Mouse (Mus musculus) 3134 (cell line): ENCODE data around the gene Sh3bgr.

Source experiments
- DNase-seq: peaks from one replicate; pipeline ENCODE4 v3.0.0-alpha.2; 2011; ENCODE audit warnings: low spot score; ENCODE audit not compliant: insufficient read length; ENCODE audit errors: extremely low read depth

The Sh3bgr gene

DNA sequence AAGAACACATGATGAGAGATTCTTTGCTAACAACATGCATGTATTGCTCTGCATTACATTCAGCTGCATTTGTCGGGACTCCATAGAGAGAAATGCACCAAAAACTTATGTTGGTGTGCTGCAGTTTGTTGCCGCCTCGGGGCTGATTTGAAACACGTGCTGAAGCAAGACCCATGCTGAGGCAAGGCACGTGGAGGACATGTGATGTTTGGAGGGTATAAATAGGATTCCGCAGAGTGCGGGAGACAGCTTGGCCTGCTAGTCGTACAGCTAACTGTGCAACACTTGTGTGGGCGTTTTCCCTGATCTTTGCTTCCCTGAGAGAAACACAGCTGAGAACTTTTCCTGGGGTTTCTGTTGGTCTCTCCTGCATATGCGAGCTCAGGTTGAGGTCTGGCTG is 9.5 kb downstream of the Sh3bgr start:
- DNase-seq, result no peak

DNA sequence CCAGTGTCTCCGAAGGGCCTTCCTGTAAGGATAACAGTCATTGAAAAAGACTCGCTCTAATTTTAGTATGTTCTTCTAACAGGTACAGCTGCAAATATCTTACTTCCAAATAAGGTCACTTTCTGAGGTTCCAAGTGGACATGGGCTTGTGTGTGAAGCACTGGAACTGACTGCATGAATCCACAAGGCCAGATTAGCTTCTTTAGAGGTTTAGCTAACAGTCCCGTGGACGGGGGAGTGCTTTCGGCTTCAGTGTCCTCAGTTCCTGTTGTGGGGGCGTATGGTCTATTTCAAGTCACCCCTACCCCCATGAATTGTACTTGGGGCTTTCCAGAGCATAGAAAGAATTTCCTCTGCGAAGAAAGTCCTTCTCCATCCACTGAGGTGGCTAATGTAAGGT is 10.6 kb downstream of the Sh3bgr start:
- no peak for DNase-seq

DNA sequence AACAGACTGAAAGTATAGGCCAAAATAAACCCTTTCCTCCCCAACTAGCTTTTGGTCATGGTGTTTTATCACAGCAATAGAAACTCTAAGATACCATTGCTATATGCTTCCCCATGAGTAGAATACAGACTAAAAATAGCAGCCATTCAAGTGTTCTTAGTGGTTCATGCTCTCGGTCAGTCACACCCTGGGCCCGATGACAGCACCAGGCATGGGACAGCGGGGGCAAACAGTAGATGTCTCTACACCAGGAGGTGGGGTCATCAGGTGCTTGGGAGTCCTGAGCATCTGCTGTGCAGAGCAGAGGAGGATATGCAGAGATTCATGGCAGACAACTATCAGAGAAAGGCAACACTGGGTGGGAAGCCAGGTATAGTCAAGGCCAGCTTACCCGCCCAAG is 12.8 kb downstream of the Sh3bgr start:
- DNase-seq, result no peak

DNA sequence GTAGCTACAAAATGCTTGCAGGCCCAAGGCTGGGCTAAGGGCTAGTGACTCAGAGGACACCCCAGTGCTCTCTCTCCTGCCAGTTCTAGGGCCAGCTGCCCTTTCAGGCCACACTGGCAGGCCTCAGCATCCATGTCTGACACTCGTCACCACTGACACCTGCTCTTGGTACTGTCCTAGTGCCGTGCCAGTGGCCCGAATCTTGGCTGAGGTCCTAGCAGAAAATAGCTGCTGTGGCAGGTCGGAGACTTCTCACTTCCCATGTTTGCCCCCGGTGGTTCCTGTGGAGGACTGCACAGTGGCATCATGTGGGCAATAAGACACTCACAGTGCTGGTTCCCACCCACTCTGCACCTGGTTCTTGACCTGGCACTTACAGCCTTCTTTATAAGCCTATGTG is 21.2 kb downstream of the Sh3bgr start:
- DNase-seq, result no peak

DNA sequence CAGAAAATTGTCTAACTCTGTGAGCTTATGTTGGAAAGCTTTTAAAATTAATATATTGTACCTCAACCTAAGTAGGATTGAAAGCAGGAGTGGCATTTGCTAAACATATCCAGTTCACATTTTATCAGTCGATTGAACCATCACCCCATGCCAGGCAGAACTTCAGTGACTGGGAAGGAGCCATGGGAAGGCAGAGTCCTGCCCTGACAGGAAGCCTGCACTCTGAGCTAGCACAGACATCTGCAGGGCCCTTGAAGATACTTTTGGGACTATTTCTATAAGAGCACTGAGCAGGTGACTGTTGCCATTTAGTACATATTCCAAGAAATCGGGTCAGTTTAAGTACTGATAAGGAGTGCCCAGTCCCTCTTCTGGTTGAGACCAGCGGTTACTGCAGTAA is 21.7 kb downstream of the Sh3bgr start:
- DNase-seq, result no peak

DNA sequence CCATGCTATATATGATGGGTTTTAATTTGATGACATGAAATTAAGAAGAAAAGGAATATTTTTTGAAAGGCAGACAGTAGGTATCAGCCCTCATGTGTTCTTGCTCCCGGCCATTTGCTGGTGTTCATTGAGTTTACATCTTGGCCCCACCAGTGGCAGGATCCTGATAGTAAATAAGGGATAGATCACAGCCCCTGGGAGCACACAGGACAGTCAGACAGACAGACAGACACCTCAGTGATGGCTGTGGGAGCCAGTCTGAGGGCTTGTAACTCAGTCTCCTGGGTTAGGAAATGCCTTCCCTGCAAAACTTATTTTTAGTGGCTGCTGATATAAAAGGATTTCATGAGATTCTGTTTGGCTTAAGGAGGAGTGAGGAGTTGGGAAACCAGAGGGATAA is 22.2 kb downstream of the Sh3bgr start:
- no peak for DNase-seq

DNA sequence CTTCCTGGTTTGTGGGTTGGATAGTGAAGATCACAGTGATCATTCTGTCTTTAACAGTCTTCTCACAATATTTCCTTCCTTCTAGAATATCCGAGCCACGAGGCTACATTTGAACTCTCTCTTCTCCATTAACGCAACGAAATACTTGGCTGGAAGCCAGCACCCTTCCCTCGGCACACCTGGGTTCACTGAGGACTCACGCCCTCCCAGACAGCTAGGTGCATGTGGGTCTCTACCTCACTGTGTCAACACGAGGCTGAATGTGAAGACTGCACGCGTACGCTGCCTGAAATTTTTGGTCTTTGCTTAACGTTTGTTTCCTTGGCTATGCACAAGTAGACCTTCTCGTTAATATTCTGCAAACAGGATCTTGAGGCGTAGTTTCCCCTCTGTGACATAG is 28.2 kb downstream of the Sh3bgr start:
- no peak for DNase-seq

DNA sequence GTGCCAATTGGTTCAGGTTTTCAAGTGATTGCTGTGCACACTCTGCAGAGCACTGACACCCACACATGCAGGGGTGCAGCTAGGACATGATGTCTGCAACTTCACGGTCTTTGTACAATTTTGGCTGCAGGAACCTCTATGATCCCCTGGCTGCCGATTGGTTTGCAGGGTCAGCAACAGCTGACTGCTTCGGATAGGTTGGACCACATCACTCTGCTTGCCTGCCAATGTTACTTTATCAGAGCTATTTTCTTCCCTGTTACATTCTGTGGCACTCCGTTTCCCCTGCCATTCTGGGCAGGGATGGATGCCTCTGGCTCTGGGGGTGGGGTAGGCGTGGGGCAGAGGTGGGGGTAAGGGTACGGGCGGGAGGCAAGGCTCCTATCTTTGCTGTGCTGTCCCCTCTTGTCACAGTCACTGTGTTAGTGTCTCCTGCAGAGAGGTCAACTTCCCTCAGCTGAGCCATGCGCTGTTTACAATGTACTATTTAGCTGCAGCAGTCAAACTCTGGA is 28.9 kb downstream of the Sh3bgr start:
- DNase-seq, result no peak

DNA sequence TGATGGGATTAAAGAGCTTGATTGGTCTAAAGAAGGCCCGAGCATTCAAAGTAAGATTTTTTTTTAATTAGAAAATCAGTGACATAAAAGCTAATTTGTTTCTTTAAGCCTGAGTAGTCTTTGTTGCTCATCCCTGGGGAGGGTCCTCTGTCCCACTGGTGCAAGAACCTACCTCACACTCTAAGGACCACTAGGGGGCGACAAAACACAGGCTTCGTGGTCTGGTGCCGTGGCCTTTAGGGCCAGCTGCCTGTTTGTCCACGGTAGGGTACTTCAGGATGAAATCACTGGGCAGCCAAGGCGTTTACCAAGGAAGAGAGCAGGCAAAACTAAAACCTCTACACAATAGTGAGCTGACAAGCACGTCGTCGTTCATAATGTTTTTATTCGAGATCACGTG is 30.2 kb downstream of the Sh3bgr start:
- peak; percentile 11 for DNase-seq

DNA sequence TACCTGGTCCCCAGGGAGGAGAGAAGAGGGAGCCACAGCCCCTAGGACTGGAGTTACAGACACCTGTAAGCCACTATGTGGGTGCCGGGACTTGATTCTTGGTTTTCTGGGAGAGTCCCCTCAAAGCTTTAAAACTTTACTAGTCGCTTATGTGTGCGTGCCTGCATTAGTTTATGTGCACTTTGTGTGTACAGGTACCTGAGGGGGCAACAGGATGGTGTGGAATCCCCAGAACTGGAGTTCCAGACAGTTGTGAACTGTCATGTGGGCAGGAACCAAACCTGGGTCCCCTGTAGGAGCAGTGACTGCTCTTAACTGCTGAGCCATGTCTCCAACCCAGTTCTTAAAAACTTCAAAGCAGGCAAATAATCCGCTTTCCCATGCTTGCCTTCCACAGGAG is 31.0 kb downstream of the Sh3bgr start:
- no peak for DNase-seq

DNA sequence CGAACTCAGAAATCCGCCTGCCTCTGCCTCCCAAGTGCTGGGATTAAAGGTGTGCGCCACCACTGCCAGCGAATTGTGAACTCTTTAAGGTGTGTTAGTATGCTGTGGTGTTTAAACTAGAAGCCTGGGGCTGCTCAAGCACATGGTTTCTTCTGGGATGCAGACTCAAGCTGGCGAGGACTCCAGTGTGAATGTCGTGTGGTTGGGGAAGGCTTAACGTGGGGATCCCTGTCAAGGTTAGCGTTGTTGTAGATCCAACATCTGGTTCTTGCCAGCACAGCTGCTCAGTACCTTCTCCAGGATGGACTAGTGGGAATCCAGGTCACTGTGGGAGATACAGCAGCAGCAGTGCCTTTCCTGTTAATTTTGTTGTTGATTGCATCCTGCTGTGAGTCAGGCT is 31.7 kb downstream of the Sh3bgr start:
- no peak for DNase-seq

DNA sequence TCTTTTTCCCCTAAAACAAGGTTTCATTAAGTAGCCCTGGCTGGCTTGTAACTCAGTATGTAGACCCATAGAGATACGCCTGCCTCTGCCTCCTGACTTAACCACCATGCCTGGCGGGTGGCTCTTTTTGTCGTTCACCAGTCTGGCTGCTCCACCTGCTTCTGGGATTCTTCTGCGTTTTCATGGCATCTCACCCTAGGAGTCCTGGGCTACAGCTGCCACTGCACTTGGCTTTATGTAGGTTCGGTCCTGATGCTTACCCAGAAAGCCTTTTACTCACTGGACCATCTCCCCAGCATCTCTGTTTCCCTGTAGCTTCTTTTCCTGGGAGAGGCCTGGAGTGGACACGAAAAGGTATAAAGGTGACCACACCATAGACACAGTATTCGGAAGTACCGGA is 33.7 kb downstream of the Sh3bgr start:
- no peak for DNase-seq

DNA sequence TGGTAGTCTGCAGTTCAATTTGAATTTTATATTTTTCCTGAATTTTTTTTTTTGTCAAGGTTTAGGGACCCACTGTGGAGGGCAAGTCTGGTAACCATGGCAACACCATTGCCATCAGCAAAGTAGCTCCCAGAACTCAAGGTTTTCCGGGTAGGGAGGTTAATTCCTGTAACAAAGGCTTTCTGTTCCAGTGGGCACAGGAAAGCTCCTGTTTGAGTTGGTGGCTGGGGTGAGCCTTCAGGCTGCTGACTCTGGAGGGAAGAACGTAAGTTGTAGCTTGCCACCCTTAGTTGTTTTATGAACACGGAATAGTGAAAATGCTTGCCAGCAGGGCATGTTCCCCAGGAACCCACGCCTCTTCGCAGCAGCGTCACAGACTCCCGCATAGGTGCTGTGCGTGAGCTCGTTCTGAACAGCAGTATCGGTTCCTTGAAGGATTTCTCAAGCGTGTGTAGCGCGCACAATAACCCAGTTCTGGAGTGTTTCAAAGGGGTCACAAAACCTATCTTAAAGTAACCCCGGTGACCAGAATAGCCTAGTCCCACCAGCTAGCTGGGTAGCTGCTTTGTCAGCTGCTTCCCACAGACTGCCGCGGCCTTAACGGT is 35.2 kb downstream of the Sh3bgr start, which contains the start of gene B3galt5:
B3galt5 (plus strand) TSS at position 436 of the 605 bp plus-strand sequence.
- no peak for DNase-seq

DNA sequence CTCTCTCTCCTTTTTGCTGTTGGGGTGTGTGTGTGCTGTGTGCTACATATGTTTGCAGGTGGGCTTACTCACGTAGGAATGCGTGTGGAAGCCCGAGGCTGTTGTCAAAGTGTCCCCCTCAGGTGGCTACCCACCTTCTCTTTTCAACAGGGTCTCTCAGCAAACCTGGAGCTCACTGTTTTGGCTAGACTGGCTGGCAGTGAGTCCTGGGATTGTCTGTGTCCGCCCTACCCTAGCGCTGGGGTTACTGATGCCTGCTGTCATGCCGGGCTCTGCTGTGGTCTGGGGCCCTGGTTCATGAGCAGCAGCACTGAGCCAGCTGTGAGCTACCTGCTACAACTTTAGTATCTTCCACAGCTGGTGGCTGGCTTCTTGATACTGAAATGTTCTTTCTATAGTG is 44.2 kb downstream of the Sh3bgr start:
- DNase-seq, result no peak

DNA sequence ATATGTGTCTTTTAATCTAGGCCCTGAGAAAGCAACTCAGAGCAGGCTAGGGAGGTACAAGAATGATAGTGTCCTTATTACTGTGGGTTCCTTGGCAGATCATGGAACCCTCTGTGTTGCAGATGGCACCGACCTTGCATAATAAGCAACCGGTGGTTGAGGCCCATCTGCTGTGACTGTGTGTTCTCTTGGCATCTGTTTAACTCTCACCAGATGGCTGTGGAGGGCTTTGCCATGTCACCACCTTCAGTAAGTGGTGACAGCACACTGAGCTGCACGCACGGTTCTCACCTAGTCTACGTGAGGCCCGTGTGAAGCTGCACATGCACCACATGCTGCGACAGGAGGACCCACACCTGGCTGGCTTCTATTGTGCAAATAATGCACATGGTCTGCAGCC is 49.4 kb downstream of the Sh3bgr start:
- no peak for DNase-seq

DNA sequence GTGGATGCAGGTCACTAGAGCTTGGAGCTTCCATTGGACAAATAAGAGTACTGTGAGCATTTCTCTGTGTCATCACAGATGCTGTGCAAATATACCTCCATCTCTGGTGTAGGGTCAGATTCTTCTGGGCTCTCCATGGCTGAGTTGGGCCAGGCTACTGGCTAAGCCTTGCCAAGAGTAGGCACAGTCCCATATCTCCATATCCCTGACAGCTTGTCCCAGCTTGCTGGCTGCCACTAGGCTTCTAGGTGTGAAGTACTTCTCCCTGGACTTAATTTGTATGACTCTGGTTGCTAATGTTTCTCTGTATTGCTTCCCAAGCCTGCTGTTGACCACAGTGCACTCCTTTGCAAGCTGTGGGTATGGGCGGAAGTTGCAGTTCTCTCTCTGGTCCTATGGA is 51.9 kb downstream of the Sh3bgr start:
- no peak for DNase-seq

DNA sequence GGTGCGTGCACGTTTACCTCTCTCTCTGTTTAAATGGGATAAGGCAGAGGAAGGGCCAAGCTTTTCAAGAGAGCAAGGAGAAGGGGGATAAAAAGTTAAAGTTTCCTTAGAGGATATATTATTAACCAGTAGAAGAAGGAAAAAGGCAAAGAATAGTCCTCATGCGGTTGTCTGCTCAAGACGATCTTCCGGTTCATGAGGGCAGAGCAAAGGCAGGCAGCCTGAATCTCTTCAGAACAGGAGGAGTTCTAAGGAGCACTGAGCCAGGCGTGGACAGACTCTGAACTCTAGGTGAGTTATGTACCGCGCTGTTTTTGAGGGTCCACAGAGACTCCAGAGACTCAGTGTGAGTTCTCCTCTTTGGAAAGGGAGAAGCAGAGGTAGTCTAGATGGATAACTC is 58.2 kb downstream of the Sh3bgr start:
- no peak for DNase-seq

DNA sequence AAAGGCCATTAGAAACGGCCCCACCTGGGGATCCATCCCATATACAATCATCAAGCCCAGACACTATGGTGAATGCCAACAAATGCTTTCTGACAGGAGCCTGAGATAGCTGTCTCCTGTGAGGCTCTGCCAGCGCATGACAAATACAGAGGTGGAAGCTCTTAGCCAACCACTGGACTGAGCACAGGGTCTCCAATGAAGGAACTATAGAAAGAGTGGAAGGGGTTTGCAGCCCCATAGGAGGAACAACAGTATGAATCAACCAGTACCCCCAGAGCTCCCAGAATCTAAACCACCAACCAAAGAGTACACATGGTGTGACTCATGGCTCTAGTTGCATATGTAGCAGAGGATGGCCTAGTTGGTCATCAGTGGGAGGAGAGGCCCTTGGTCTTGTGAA is 71.5 kb downstream of the Sh3bgr start:
- DNase-seq, result no peak

DNA sequence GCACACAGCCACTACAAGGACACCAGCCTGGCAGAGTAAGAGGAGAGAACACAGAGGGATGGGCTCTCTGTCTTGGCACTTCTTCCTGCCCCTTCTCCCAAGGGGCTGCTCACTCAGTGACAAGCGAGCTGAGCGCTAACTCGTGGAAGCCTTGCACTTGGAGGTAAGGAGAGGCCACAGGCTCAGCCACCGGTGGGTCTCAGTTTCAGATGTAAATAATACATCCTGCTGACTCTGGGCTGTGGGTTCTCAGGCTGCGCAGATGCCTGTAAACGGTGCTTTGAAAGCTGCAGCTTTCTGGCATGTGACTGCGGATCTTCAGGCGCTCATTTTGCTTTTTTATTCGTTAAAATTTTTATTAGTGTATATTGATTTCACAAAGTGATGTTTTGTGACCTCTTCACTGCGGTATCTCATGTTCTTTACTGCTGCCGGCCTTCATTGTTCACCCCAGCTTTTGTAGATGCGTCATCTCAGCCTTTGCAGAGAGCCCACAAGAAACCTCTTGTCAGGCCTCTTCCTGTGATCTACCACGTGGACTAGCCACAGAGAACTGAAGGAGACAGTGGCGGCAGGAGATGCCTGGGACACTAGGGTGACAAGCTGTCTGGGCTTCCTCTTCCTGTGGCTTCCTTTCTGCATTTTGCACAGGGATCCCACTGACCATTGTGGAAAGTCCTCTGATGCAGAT is 72.8 kb downstream of the Sh3bgr start:
- no peak for DNase-seq

DNA sequence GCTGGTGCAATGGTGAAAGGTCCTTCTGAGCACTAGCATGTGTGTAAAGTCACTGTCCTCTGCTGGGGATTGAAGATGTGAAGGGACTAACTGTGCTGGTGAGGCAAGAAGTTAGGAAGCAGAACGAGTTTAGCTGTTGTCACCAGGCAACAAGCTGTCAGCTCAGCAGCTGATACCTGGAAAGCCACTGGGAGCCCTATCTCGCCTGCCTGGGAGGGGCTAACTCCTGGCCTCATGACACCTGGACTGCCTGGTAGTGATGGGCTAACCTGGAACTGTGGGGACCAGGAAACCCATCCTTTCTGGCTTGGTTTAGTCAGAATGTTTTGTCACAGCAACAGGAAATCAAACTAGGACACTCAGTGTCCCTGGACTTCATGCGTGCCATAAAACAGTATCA is 76.3 kb downstream of the Sh3bgr start:
- DNase-seq, result no peak
